Mouse (Mus musculus): ENCODE data around the gene Gm18336. TPM values are rescaled to one million over a fixed set of nuclear protein-coding genes. Genes with fewer than 3 reads are reported as not detected.

Gene Gm18336
- polyA plus RNA-seq, 1 experiment from 2014 or later, result not detected

- ATAC-seq (ENCODE audit: insufficient number of reproducible peaks, insufficient read depth, low FRiP score, low TSS enrichment, low read depth), result no peak
- H3K27ac ChIP-seq, result no peak overlapping the region
- H3K36me3 ChIP-seq, result no peaks in the 10 kb centered on the region
- WGBS, result 57% methylated on average over 6 of the region's 6 CpGs
- no peak overlapping the region for H3K4me3 ChIP-seq
- no peak overlapping the region for H3K4me2 ChIP-seq
- H3K9ac ChIP-seq, result no peak overlapping the region
- H3K27me3 ChIP-seq, result peaks cover 11% of the 10 kb centered on the region; the same call in 1 of the 2 replicates
- no peaks in the 10 kb centered on the region for H3K9me3 ChIP-seq
- no peaks in the 10 kb centered on the region for H3K4me1 ChIP-seq
Observed at GRCm38 (mm10) chrX:73384419-73384818, 14.1 kb downstream of the Gm18336 start.

GRCm38 (mm10) chrX:73363291-73363690 lies 35.2 kb downstream of the Gm18336 start:
- Histone ChIP-seq H3K4me2 (no peak overlapping the region), H3K4me1 (no peaks in the 10 kb centered on the region), H3K9me3 (no peaks in the 10 kb centered on the region), H3K36me3 (no peaks in the 10 kb centered on the region), H3K27ac (no peak overlapping the region), H3K9ac (no peak overlapping the region), H3K4me3 (no peak overlapping the region), H3K27me3 (no peaks in the 10 kb centered on the region)
- ATAC-seq (ENCODE audit: insufficient number of reproducible peaks, insufficient read depth, low FRiP score, low TSS enrichment, low read depth), result no peak

GRCm38 (mm10) chrX:73356719-73357118 lies 41.8 kb downstream of the Gm18336 start:
- H3K4me1 ChIP-seq, result no peaks in the 10 kb centered on the region
- ATAC-seq (ENCODE audit: insufficient number of reproducible peaks, insufficient read depth, low FRiP score, low TSS enrichment, low read depth), result no peak
- no peak overlapping the region for H3K4me2 ChIP-seq
- peaks cover 5% of the 10 kb centered on the region; the same call in 1 of the 2 replicates for H3K9me3 ChIP-seq
- no peaks in the 10 kb centered on the region for H3K27me3 ChIP-seq
- peaks cover 37% of the 10 kb centered on the region for H3K36me3 ChIP-seq
- WGBS, result 67% methylated on average over 1 of the region's 1 CpGs
- H3K9ac ChIP-seq, result no peak overlapping the region
- no peak overlapping the region for H3K4me3 ChIP-seq
- no peak overlapping the region for H3K27ac ChIP-seq

- Histone ChIP-seq H3K27ac (no peak overlapping the region), H3K9ac (no peak overlapping the region), H3K9me3 (peaks cover 5% of the 10 kb centered on the region; the same call in 1 of the 2 replicates), H3K4me3 (no peak overlapping the region), H3K36me3 (peaks cover 41% of the 10 kb centered on the region), H3K4me2 (no peak overlapping the region), H3K4me1 (no peaks in the 10 kb centered on the region), H3K27me3 (no peaks in the 10 kb centered on the region)
- 90% methylated on average over 2 of the region's 2 CpGs for WGBS
- no peak for ATAC-seq (ENCODE audit: insufficient number of reproducible peaks, insufficient read depth, low FRiP score, low TSS enrichment, low read depth)
Observed at GRCm38 (mm10) chrX:73356163-73356562, 42.4 kb downstream of the Gm18336 start.

Other genes starting within 250 kb of the Gm18336 start
- gene Xlr5b, start 249.9 kb downstream of the Gm18336 start, polyA plus RNA-seq (2015; fragmentation: Nextera tagmentation; extraction: Ambion mirVana), result not detected in 2 replicates
- not detected in 2 replicates for gene DXBay18, start 249.3 kb downstream of the Gm18336 start, polyA plus RNA-seq (2015; fragmentation: Nextera tagmentation; extraction: Ambion mirVana)
- gene Spin2d, start 221.7 kb downstream of the Gm18336 start, polyA plus RNA-seq (2015; fragmentation: Nextera tagmentation; extraction: Ambion mirVana), result not detected in 2 replicates
- 10.7 and 11.3 TPM in 2 replicates for gene Xlr3b, start 206.5 kb downstream of the Gm18336 start, polyA plus RNA-seq (2015; fragmentation: Nextera tagmentation; extraction: Ambion mirVana)
- 0.52 and 0.70 TPM in 2 replicates for gene Xlr4b, start 184.4 kb downstream of the Gm18336 start, polyA plus RNA-seq (2015; fragmentation: Nextera tagmentation; extraction: Ambion mirVana)
- 8.8 and 9.3 TPM in 2 replicates for gene F8a, start 170.4 kb downstream of the Gm18336 start, polyA plus RNA-seq (2015; fragmentation: Nextera tagmentation; extraction: Ambion mirVana)
- 0.85 TPM in 1 of 2 replicates, not detected in the other for gene Xlr4c, start 155.6 kb downstream of the Gm18336 start, polyA plus RNA-seq (2015; fragmentation: Nextera tagmentation; extraction: Ambion mirVana)
- 0.15 TPM in 1 of 2 replicates, not detected in the other for gene Xlr3c, start 133.3 kb downstream of the Gm18336 start, polyA plus RNA-seq (2015; fragmentation: Nextera tagmentation; extraction: Ambion mirVana)
- gene Xlr5a, start 105.8 kb downstream of the Gm18336 start, polyA plus RNA-seq (2015; fragmentation: Nextera tagmentation; extraction: Ambion mirVana), result not detected in 2 replicates
- not detected in 2 replicates for gene Xlr5c, start 105.8 kb downstream of the Gm18336 start, polyA plus RNA-seq (2015; fragmentation: Nextera tagmentation; extraction: Ambion mirVana)
- gene Gm45015, start 61.9 kb downstream of the Gm18336 start, polyA plus RNA-seq (2015; fragmentation: Nextera tagmentation; extraction: Ambion mirVana), result not detected in 2 replicates
- 14.7 and 18.0 TPM in 2 replicates for gene Zfp275, start 56.1 kb downstream of the Gm18336 start, polyA plus RNA-seq (2015; fragmentation: Nextera tagmentation; extraction: Ambion mirVana)
- gene Zfp92, start 12.4 kb upstream of the Gm18336 start, polyA plus RNA-seq (2015; fragmentation: Nextera tagmentation; extraction: Ambion mirVana), result 0.21 and 0.30 TPM in 2 replicates
- 0.55 TPM in 1 of 2 replicates, not detected in the other for gene Trex2, start 36.6 kb upstream of the Gm18336 start, polyA plus RNA-seq (2015; fragmentation: Nextera tagmentation; extraction: Ambion mirVana)
- gene Haus7, start 60.3 kb upstream of the Gm18336 start, polyA plus RNA-seq (2015; fragmentation: Nextera tagmentation; extraction: Ambion mirVana), result 83.0 and 96.2 TPM in 2 replicates
- gene Bgn, start 84.9 kb upstream of the Gm18336 start, polyA plus RNA-seq (2015; fragmentation: Nextera tagmentation; extraction: Ambion mirVana), result 121 and 154 TPM in 2 replicates
- gene Atp2b3, start 104.3 kb upstream of the Gm18336 start, polyA plus RNA-seq (2015; fragmentation: Nextera tagmentation; extraction: Ambion mirVana), result 0.24 and 0.28 TPM in 2 replicates
- gene Dusp9, start 240.7 kb upstream of the Gm18336 start, polyA plus RNA-seq (2015; fragmentation: Nextera tagmentation; extraction: Ambion mirVana), result 13.3 and 17.4 TPM in 2 replicates

Measured in embryonic facial prominence, embryonic 13.5 days (tissue).